Mouse (Mus musculus) neural tube, postnatal 0 days (tissue): ENCODE measurements around the gene Samd4. TPM values are rescaled to one million over a fixed set of nuclear protein-coding genes. Genes with fewer than 3 reads are reported as not detected.

ENCODE experiments used
- microRNA-seq: library from miRNA; unstranded; fragments of <30 nt; microRNA quantifications from one replicate; pipeline ENCODE4, GENCODE M21; 2016
- polyA plus RNA-seq: library from polyadenylated mRNA; unstranded; fragments of >200 nt; fragmentation: Nextera tagmentation; extraction: Ambion mirVana; gene quantifications from 2 replicates; pipeline ENCODE4 v1.2.1, GENCODE M21; 2015

Samd4 gene
- 6.8 and 7.2 TPM in 2 replicates for polyA plus RNA-seq

GRCm38 (mm10) chr14:46882431-46883067, at the start of gene Samd4:
Samd4 (plus strand) TSS chr14:46882854.

Small RNAs within 50 kb of the gene (microRNA-seq; reads per million reads assigned to microRNA genes)
- gene Mir378c = not detected

Other genes with a start within 250 kb of the Samd4 start
- 8.1 and 10.4 TPM in 2 replicates for gene Cdkn3, start 122.3 kb upstream of the Samd4 start, polyA plus RNA-seq
- 215 and 225 TPM in 2 replicates for gene Cnih1, start 94.4 kb upstream of the Samd4 start, polyA plus RNA-seq
- 105 and 111 TPM in 2 replicates for gene Gmfb, start 60.6 kb upstream of the Samd4 start, polyA plus RNA-seq
- gene Cgrrf1, start 50.7 kb upstream of the Samd4 start, polyA plus RNA-seq = 24.0 and 24.7 TPM in 2 replicates